Mouse (Mus musculus): ENCODE measurements around the gene Cpsf2. TPM values are rescaled to one million over a fixed set of nuclear protein-coding genes. Genes with fewer than 3 reads are reported as not detected.

The Cpsf2 gene
- total and polyA plus RNA-seq, 3 experiments = 27.6 to 141 (median 91.8) TPM

GRCm38 (mm10) chr12:102014411-102014810, 38.6 kb downstream of the Cpsf2 start:
- no peak for ATAC-seq (ENCODE audit: extremely low read depth, insufficient number of reproducible peaks, low FRiP score, poor library complexity, severe bottlenecking)
- DNase-seq (ENCODE audit: low spot score) = no peak
- no peaks in the 10 kb centered on the region for H3K4me1 ChIP-seq (ENCODE audit: insufficient read depth, low read depth, low read length)

GRCm38 (mm10) chr12:102015127-102015526, 39.3 kb downstream of the Cpsf2 start:
- ATAC-seq (ENCODE audit: extremely low read depth, insufficient number of reproducible peaks, low FRiP score, poor library complexity, severe bottlenecking) (no peak), DNase-seq (ENCODE audit: low spot score) (no peak)
- TF ChIP-seq GATA2 (IDR thresholded peaks at IDR 0.05; ENCODE audit: borderline replicate concordance, low read depth, low read length) (no peak), TAL1 (conservative IDR thresholded peaks at IDR 0.05; ENCODE audit: low read depth, low read length) (no peak), CTCF (IDR thresholded peaks at IDR 0.05; ENCODE audit: low read depth, low read length) (no peak), GATA1 (IDR thresholded peaks at IDR 0.05; ENCODE audit: borderline replicate concordance, low read length) (no peak), POLR2AphosphoS5 (IDR thresholded peaks at IDR 0.05; ENCODE audit: insufficient replicate concordance, low read depth, low read length) (no peak)
- H3K36me3 ChIP-seq (replicated peaks) = peaks cover 5% of the 10 kb centered on the region
- H3K27me3 ChIP-seq (ENCODE audit: insufficient read depth, low read length) = peaks cover 23% of the 10 kb centered on the region
- H3K9me3 ChIP-seq (replicated peaks) = no peaks in the 10 kb centered on the region
- no peaks in the 10 kb centered on the region for H3K4me1 ChIP-seq (ENCODE audit: insufficient read depth, low read depth, low read length)
- H3K4me3 ChIP-seq (ENCODE audit: low read depth, low read length) = no peak overlapping the region

More at GRCm38 (mm10) chr12:102014411-102014810, 38.6 kb downstream of the Cpsf2 start:
- Histone ChIP-seq H3K4me3 (ENCODE audit: low read depth, low read length) (no peak overlapping the region), H3K36me3 (replicated peaks) (peaks cover 11% of the 10 kb centered on the region), H3K9me3 (replicated peaks) (no peaks in the 10 kb centered on the region), H3K27me3 (ENCODE audit: insufficient read depth, low read length) (peaks cover 16% of the 10 kb centered on the region)
- TF ChIP-seq TAL1 (conservative IDR thresholded peaks at IDR 0.05; ENCODE audit: low read depth, low read length) (no peak), POLR2AphosphoS5 (IDR thresholded peaks at IDR 0.05; ENCODE audit: insufficient replicate concordance, low read depth, low read length) (no peak), GATA2 (IDR thresholded peaks at IDR 0.05; ENCODE audit: borderline replicate concordance, low read depth, low read length) (no peak), GATA1 (IDR thresholded peaks at IDR 0.05; ENCODE audit: borderline replicate concordance, low read length) (no peak), CTCF (IDR thresholded peaks at IDR 0.05; ENCODE audit: low read depth, low read length) (no peak)

- Histone ChIP-seq H3K4me3 (ENCODE audit: low read depth, low read length) (no peak overlapping the region), H3K27me3 (ENCODE audit: insufficient read depth, low read length) (peaks cover 37% of the 10 kb centered on the region), H3K36me3 (replicated peaks) (no peaks in the 10 kb centered on the region), H3K4me1 (ENCODE audit: insufficient read depth, low read depth, low read length) (no peaks in the 10 kb centered on the region), H3K9me3 (replicated peaks) (no peaks in the 10 kb centered on the region)
- DNase-seq (ENCODE audit: low spot score) = no peak
- TF ChIP-seq TAL1 (conservative IDR thresholded peaks at IDR 0.05; ENCODE audit: low read depth, low read length) (no peak), CTCF (IDR thresholded peaks at IDR 0.05; ENCODE audit: low read depth, low read length) (no peak)
- ATAC-seq (ENCODE audit: extremely low read depth, insufficient number of reproducible peaks, low FRiP score, poor library complexity, severe bottlenecking) = no peak
These were observed 46.1 kb downstream of the Cpsf2 start for GRCm38 (mm10) chr12:102021923-102022322.

GRCm38 (mm10) chr12:102029184-102029583, 53.4 kb downstream of the Cpsf2 start:
- no peaks in the 10 kb centered on the region for H3K4me1 ChIP-seq (ENCODE audit: insufficient read depth, low read depth, low read length)
- no peak for DNase-seq (ENCODE audit: low spot score)
- TF ChIP-seq GATA2 (IDR thresholded peaks at IDR 0.05; ENCODE audit: borderline replicate concordance, low read depth, low read length) (no peak), GATA1 (IDR thresholded peaks at IDR 0.05; ENCODE audit: borderline replicate concordance, low read length) (no peak), TAL1 (conservative IDR thresholded peaks at IDR 0.05; ENCODE audit: low read depth, low read length) (no peak), CTCF (IDR thresholded peaks at IDR 0.05; ENCODE audit: low read depth, low read length) (no peak), POLR2AphosphoS5 (IDR thresholded peaks at IDR 0.05; ENCODE audit: insufficient replicate concordance, low read depth, low read length) (no peak)
- no peaks in the 10 kb centered on the region for H3K9me3 ChIP-seq (replicated peaks)
- H3K4me3 ChIP-seq (ENCODE audit: low read depth, low read length) = no peak overlapping the region
- H3K36me3 ChIP-seq (replicated peaks) = no peaks in the 10 kb centered on the region
- no peak for ATAC-seq (ENCODE audit: extremely low read depth, insufficient number of reproducible peaks, low FRiP score, poor library complexity, severe bottlenecking)
- peaks cover 28% of the 10 kb centered on the region for H3K27me3 ChIP-seq (ENCODE audit: insufficient read depth, low read length)

GRCm38 (mm10) chr12:102029892-102030446, 54.2 kb downstream of the Cpsf2 start:
- 0 out of 2 replicates have a peak, but pooled peaks have one; percentile 4 for TF ChIP-seq TAL1 (conservative IDR thresholded peaks at IDR 0.05; ENCODE audit: low read depth, low read length)
- TF ChIP-seq GATA2 (IDR thresholded peaks at IDR 0.05; ENCODE audit: borderline replicate concordance, low read depth, low read length) = no peak
- H3K4me3 ChIP-seq (ENCODE audit: low read depth, low read length) = no peak overlapping the region
- no peaks in the 10 kb centered on the region for H3K9me3 ChIP-seq (replicated peaks)
- H3K36me3 ChIP-seq (replicated peaks) = no peaks in the 10 kb centered on the region
- ATAC-seq (ENCODE audit: extremely low read depth, insufficient number of reproducible peaks, low FRiP score, poor library complexity, severe bottlenecking) = no peak
- no peaks in the 10 kb centered on the region for H3K4me1 ChIP-seq (ENCODE audit: insufficient read depth, low read depth, low read length)
- DNase-seq (ENCODE audit: low spot score) = no peak
- peaks cover 28% of the 10 kb centered on the region for H3K27me3 ChIP-seq (ENCODE audit: insufficient read depth, low read length)

GRCm38 (mm10) chr12:102034934-102035333, 59.1 kb downstream of the Cpsf2 start:
- ATAC-seq (ENCODE audit: extremely low read depth, insufficient number of reproducible peaks, low FRiP score, poor library complexity, severe bottlenecking) (no peak), DNase-seq (ENCODE audit: low spot score) (no peak)
- H3K4me1 ChIP-seq (ENCODE audit: insufficient read depth, low read depth, low read length) = 0 out of 2 replicates have a peak, but pooled peaks cover 5% of the 10 kb centered on the region
- H3K27me3 ChIP-seq (ENCODE audit: insufficient read depth, low read length) = peaks cover 14% of the 10 kb centered on the region
- no peak for TF ChIP-seq GATA2 (IDR thresholded peaks at IDR 0.05; ENCODE audit: borderline replicate concordance, low read depth, low read length)
- TF ChIP-seq TAL1 (conservative IDR thresholded peaks at IDR 0.05; ENCODE audit: low read depth, low read length) = no peak
- TF ChIP-seq GATA1 (IDR thresholded peaks at IDR 0.05; ENCODE audit: borderline replicate concordance, low read length) = no peak
- TF ChIP-seq POLR2AphosphoS5 (IDR thresholded peaks at IDR 0.05; ENCODE audit: insufficient replicate concordance, low read depth, low read length) = no peak
- TF ChIP-seq CTCF (IDR thresholded peaks at IDR 0.05; ENCODE audit: low read depth, low read length) = no peak
- H3K36me3 ChIP-seq (replicated peaks) = no peaks in the 10 kb centered on the region
- H3K9me3 ChIP-seq (replicated peaks) = no peaks in the 10 kb centered on the region
- H3K4me3 ChIP-seq (ENCODE audit: low read depth, low read length) = no peak overlapping the region

Measured in G1E (cell line).